7 mouse cellular contexts compared by ENCODE assay signal in the genomic region with DNA sequence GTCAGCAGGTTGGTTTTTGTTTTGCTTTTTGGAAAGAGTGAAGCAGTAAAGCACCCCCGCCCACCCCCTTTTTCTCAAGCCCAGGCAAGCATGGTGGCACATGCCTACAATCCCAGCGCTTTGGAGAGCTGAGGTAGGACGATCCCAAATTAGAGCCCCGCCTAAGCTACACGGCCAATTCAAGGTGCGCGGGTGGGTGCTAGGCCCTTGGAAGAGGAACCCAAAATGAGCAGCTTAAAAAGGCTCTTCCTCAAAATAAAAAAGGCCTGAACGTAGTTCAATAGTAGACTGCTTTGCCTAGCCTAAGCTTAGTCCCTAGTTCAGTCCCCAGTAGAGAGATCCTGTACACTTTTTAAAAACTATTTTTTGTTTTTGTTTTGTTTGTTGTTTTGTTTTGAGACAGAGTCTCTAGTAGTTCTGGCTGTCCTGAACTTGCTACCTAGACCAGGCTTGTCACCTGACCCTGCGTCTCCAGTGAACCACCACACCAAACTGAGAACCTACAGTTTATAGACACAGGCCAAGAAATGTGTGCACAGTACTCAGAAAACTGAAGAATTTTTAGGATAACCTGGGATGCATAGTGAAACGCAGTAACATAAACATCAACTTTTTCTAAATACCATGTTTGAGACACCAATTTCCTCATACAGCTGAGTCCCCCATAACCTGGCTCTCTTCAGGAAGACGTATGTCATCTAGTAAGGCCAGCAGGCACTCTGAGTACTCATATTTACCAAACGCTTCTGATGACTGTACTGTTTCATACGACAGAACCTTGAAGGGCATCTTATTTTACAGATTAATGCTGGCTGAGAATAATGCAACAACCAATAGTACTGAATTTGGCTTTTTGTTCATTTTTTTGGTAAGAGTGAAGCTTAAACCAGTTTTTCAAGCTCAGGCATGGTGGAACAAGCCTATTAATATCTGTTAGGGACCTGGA. TPM values are rescaled to one million over a fixed set of nuclear protein-coding genes. Genes with fewer than 3 reads are reported as not detected.
DNase-seq lines count a peak whose midpoint lies in the region; ATAC-seq and TF ChIP-seq lines count a peak whose summit lies in the region.

No protein-coding gene starts in this region.

- TF ChIP-seq EP300 in stomach, postnatal 0 days (optimal IDR thresholded peaks at IDR 0.05), result no peak

- no peak for DNase-seq in spleen, adult 2 months (ENCODE audit: low read depth in 1 of 2, low spot score in 2 of 2)
- no peak for DNase-seq in spleen, adult 12 weeks (ENCODE audit: low spot score)
- no peak for DNase-seq in forebrain, embryonic 10.5 days (ENCODE audit: extremely low spot score, low spot score)
- no peak for DNase-seq in limb, embryonic 14.5 days (ENCODE audit: low spot score)
- no peak for DNase-seq in stomach, postnatal 0 days (ENCODE audit: low spot score)
- DNase-seq in layer of hippocampus, adult 18-20 months (ENCODE audit: low spot score in 2 of 2), result no peak
- no peak for DNase-seq in cerebellum, adult 11 months

- H3K4me3 ChIP-seq in spleen, adult 2 months (ENCODE audit: extremely low read depth, insufficient read depth, insufficient read length), result peak overlapping the region; percentile 74; the same call in 1 of the 2 replicates
- peak overlapping the region; percentile 74 for H3K4me3 ChIP-seq in forebrain, embryonic 10.5 days
- peak overlapping the region; percentile 80 for H3K4me3 ChIP-seq in limb, embryonic 14.5 days (replicated peaks; ENCODE audit: low read length)
- H3K4me3 ChIP-seq in stomach, postnatal 0 days (ENCODE audit: low read depth, low read length), result peak overlapping the region; percentile 78

- H3K27me3 ChIP-seq in spleen, adult 2 months (ENCODE audit: control insufficient read depth, insufficient read depth, low read length), result no peaks in the 10 kb centered on the region
- peaks cover 7% of the 10 kb centered on the region; the same call in 1 of the 2 replicates for H3K27me3 ChIP-seq in forebrain, embryonic 10.5 days (ENCODE audit: poor library complexity, severe bottlenecking)
- H3K27me3 ChIP-seq in limb, embryonic 14.5 days (ENCODE audit: control insufficient read depth, insufficient read depth, low read length), result no peaks in the 10 kb centered on the region
- H3K27me3 ChIP-seq in stomach, postnatal 0 days (ENCODE audit: control insufficient read depth, insufficient read depth, low read length), result no peaks in the 10 kb centered on the region

- H3K4me1 ChIP-seq in spleen, adult 2 months (ENCODE audit: control insufficient read depth, insufficient read depth, insufficient read length), result peaks cover 6% of the 10 kb centered on the region; the same call in 1 of the 2 replicates
- H3K4me1 ChIP-seq in forebrain, embryonic 10.5 days, result peaks cover 27% of the 10 kb centered on the region
- H3K4me1 ChIP-seq in limb, embryonic 14.5 days (ENCODE audit: control insufficient read depth, insufficient read depth, low read length), result peaks cover 24% of the 10 kb centered on the region
- 0 out of 2 replicates have a peak, but pooled peaks cover 3% of the 10 kb centered on the region for H3K4me1 ChIP-seq in stomach, postnatal 0 days (replicated peaks; ENCODE audit: control insufficient read depth, insufficient read depth)

- TF ChIP-seq CTCF in spleen, adult 2 months (IDR thresholded peaks at IDR 0.05; ENCODE audit: extremely low read depth, insufficient read depth, insufficient read length, insufficient replicate concordance), result no peak
- no peak for TF ChIP-seq CTCF in stomach, postnatal 0 days (IDR thresholded peaks at IDR 0.05; ENCODE audit: low read depth)

- peak overlapping the region; percentile 74 for H3K4me2 ChIP-seq in limb, embryonic 14.5 days (replicated peaks; ENCODE audit: low read depth, low read length, severe bottlenecking)
- H3K4me2 ChIP-seq in stomach, postnatal 0 days (replicated peaks; ENCODE audit: low read depth), result peak overlapping the region; percentile 69

- TF ChIP-seq POLR2A in spleen, adult 2 months (IDR thresholded peaks at IDR 0.05; ENCODE audit: low read depth, low read length), result no peak
- no peak for TF ChIP-seq POLR2A in limb, embryonic 14.5 days (IDR thresholded peaks at IDR 0.05; ENCODE audit: borderline replicate concordance, extremely low read depth, insufficient read depth, insufficient read length)

- H3K9me3 ChIP-seq in forebrain, embryonic 10.5 days, result no peaks in the 10 kb centered on the region
- no peaks in the 10 kb centered on the region for H3K9me3 ChIP-seq in limb, embryonic 14.5 days (ENCODE audit: control insufficient read depth, low read length)
- H3K9me3 ChIP-seq in stomach, postnatal 0 days (ENCODE audit: control insufficient read depth, low read length), result no peaks in the 10 kb centered on the region

- peak overlapping the region; percentile 43; the same call in 1 of the 2 replicates for H3K27ac ChIP-seq in spleen, adult 2 months (ENCODE audit: insufficient read depth, low read length)
- H3K27ac ChIP-seq in forebrain, embryonic 10.5 days, result peak overlapping the region; percentile 95
- peak overlapping the region; percentile 97; the same call in 1 of the 2 replicates for H3K27ac ChIP-seq in limb, embryonic 14.5 days (replicated peaks; ENCODE audit: low read depth, low read length)
- peak overlapping the region; percentile 99 for H3K27ac ChIP-seq in stomach, postnatal 0 days (replicated peaks)

- no peak for ATAC-seq in limb, embryonic 14.5 days (ENCODE audit: low FRiP score, low read depth)
- ATAC-seq in stomach, postnatal 0 days (ENCODE audit: low FRiP score, low TSS enrichment), result no peak

- H3K36me3 ChIP-seq in spleen, adult 2 months (ENCODE audit: control insufficient read depth, insufficient read depth, low read length), result no peaks in the 10 kb centered on the region
- no peaks in the 10 kb centered on the region; the same call in 1 of the 2 replicates for H3K36me3 ChIP-seq in forebrain, embryonic 10.5 days (replicated peaks)
- no peaks in the 10 kb centered on the region; the same call in 1 of the 2 replicates for H3K36me3 ChIP-seq in limb, embryonic 14.5 days (ENCODE audit: control insufficient read depth, insufficient read depth, low read length)
- no peaks in the 10 kb centered on the region for H3K36me3 ChIP-seq in stomach, postnatal 0 days (ENCODE audit: control insufficient read depth, insufficient read depth, low read length)

- 27% methylated on average over 13 of the region's 13 CpGs for WGBS in spleen, adult 2 months
- 79% methylated on average over 13 of the region's 13 CpGs for WGBS in forebrain, embryonic 10.5 days
- WGBS in limb, embryonic 14.5 days, result 65% methylated on average over 13 of the region's 13 CpGs
- 48% methylated on average over 13 of the region's 13 CpGs for WGBS in stomach, postnatal 0 days

- peak overlapping the region; percentile 94 for H3K9ac ChIP-seq in limb, embryonic 14.5 days (ENCODE audit: low read depth, low read length, severe bottlenecking)
- peak overlapping the region; percentile 96; the same call in 1 of the 2 replicates for H3K9ac ChIP-seq in stomach, postnatal 0 days (ENCODE audit: low read length)

RNA-seq across cellular contexts. Expression of gene Ina, which starts 54.1 kb away (rescaled TPM):
- polyA plus RNA-seq in spleen, adult 2 months (2012; rRNA removed), result 0.02 TPM in 1 of 2 replicates, not detected in the other
- polyA plus RNA-seq in forebrain, embryonic 10.5 days (2016; fragmentation: Nextera tagmentation; extraction: Ambion mirVana), result 9.1 and 15.8 TPM in 2 replicates
- 1.2 and 1.3 TPM in 2 replicates for polyA plus RNA-seq in limb, embryonic 14.5 days (2012; rRNA removed)
- polyA plus RNA-seq in limb, embryonic 14.5 days (2014; fragmentation: Nextera tagmentation; extraction: Ambion mirVana), result 0.40 and 0.48 TPM in 2 replicates
- polyA plus RNA-seq in stomach, postnatal 0 days (2015; fragmentation: Nextera tagmentation; extraction: Ambion mirVana), result 3.5 and 4.2 TPM in 2 replicates
- total RNA-seq in layer of hippocampus, adult 18-20 months (2021), result 100 to 1,000 TPM; 183 to 187 TPM

RNA-seq across cellular contexts. Expression of gene Nt5c2, which starts 54.6 kb away (rescaled TPM):
- 10.2 and 11.1 TPM in 2 replicates for polyA plus RNA-seq in spleen, adult 2 months (2012; rRNA removed)
- 70.5 and 71.1 TPM in 2 replicates for polyA plus RNA-seq in forebrain, embryonic 10.5 days (2016; fragmentation: Nextera tagmentation; extraction: Ambion mirVana)
- 28.2 and 32.9 TPM in 2 replicates for polyA plus RNA-seq in limb, embryonic 14.5 days (2012; rRNA removed)
- 67.1 and 68.7 TPM in 2 replicates for polyA plus RNA-seq in limb, embryonic 14.5 days (2014; fragmentation: Nextera tagmentation; extraction: Ambion mirVana)
- polyA plus RNA-seq in stomach, postnatal 0 days (2015; fragmentation: Nextera tagmentation; extraction: Ambion mirVana), result 59.4 and 70.9 TPM in 2 replicates
- 10 to 100 TPM; 75.5 to 78.5 TPM for total RNA-seq in layer of hippocampus, adult 18-20 months (2021)

Comparison
In these comparisons a context has a peak if more than half of its experiments do, and no peak if none do; other contexts are left out.
1. H3K27ac ChIP-seq: peak in every context shown above with its lines; median percentile 99 in stomach, postnatal 0 days; 97 in limb, embryonic 14.5 days; 95 in forebrain, embryonic 10.5 days; 43 in spleen, adult 2 months.